ENCODE assay signal across 8 mouse cellular contexts in genomic region chr11:50850177-50850735, GRCm38 (mm10). TPM values are rescaled to one million over a fixed set of nuclear protein-coding genes. Genes with fewer than 3 reads are reported as not detected.
DNase-seq lines count a peak whose midpoint lies in the region; ATAC-seq and TF ChIP-seq lines count a peak whose summit lies in the region.

TSS of gene Grm6 (plus strand) at chr11:50850685.

- no peaks in the 10 kb centered on the region for H3K36me3 ChIP-seq in forebrain, embryonic 14.5 days (ENCODE audit: control insufficient read depth, insufficient read depth, low read length)
- H3K36me3 ChIP-seq in liver, embryonic 16.5 days (ENCODE audit: control insufficient read depth, insufficient read depth): no peaks in the 10 kb centered on the region

- H3K27me3 ChIP-seq in forebrain, embryonic 14.5 days (replicated peaks; ENCODE audit: control insufficient read depth, insufficient read depth, low read length): peaks cover 57% of the 10 kb centered on the region
- peaks cover 44% of the 10 kb centered on the region for H3K27me3 ChIP-seq in liver, embryonic 16.5 days (ENCODE audit: control insufficient read depth, insufficient read depth, low read depth, low read length)

- no peak within 1 kb of the TSS for H3K27ac ChIP-seq in forebrain, embryonic 14.5 days (ENCODE audit: low read depth, low read length)
- H3K27ac ChIP-seq in liver, embryonic 16.5 days (ENCODE audit: low read length): no peak within 1 kb of the TSS

- peak; percentile 7 for DNase-seq in lung, postnatal 36 days
- no peak for DNase-seq in lung, adult 2 months
- no peak for DNase-seq in forebrain, embryonic 14.5 days (ENCODE audit: low spot score)
- DNase-seq in thymus, postnatal 10 days (ENCODE audit: low spot score in 2 of 2): peak; percentile 52 to 54
- DNase-seq in frontal cortex, postnatal 10 days (ENCODE audit: low spot score in 2 of 2): no peak
- DNase-seq in embryo, embryonic 10.5 days (ENCODE audit: low spot score): no peak
- DNase-seq in testis, postnatal 14 days (ENCODE audit: low spot score): no peak

- no peaks in the 10 kb centered on the region; the same call in 1 of the 2 replicates for H3K4me1 ChIP-seq in lung, adult 2 months (ENCODE audit: control insufficient read depth, insufficient read depth, low read length)
- peaks cover 8% of the 10 kb centered on the region; the same call in 1 of the 2 replicates for H3K4me1 ChIP-seq in forebrain, embryonic 14.5 days (ENCODE audit: control insufficient read depth, insufficient read depth, low read length)
- no peaks in the 10 kb centered on the region for H3K4me1 ChIP-seq in liver, embryonic 16.5 days (ENCODE audit: control insufficient read depth, low read depth, low read length)

- WGBS in lung, adult 2 months: under 1% methylated on average over 11 of the region's 11 CpGs
- WGBS in forebrain, embryonic 14.5 days: 3% methylated on average over 11 of the region's 11 CpGs
- under 1% methylated on average over 11 of the region's 11 CpGs for WGBS in liver, embryonic 16.5 days (ENCODE audit: insufficient replicate concordance)

- TF ChIP-seq CTCF in lung, adult 2 months (IDR thresholded peaks at IDR 0.05; ENCODE audit: insufficient read depth, low read length): no peak

- peak within 1 kb of the TSS; percentile 76 for H3K4me2 ChIP-seq in forebrain, embryonic 14.5 days (ENCODE audit: low read length)
- peak within 1 kb of the TSS; percentile 26 for H3K4me2 ChIP-seq in liver, embryonic 16.5 days (ENCODE audit: low read depth, low read length)

- no peaks in the 10 kb centered on the region for H3K9me3 ChIP-seq in forebrain, embryonic 14.5 days (replicated peaks; ENCODE audit: control insufficient read depth, low read length)
- H3K9me3 ChIP-seq in liver, embryonic 16.5 days (replicated peaks; ENCODE audit: control insufficient read depth, low read length): no peaks in the 10 kb centered on the region

- no peak for ATAC-seq in forebrain, embryonic 14.5 days
- ATAC-seq in liver, embryonic 16.5 days (ENCODE audit: low read depth): no peak

- TF ChIP-seq POLR2A in lung, adult 2 months (IDR thresholded peaks at IDR 0.05; ENCODE audit: borderline replicate concordance, extremely low read depth, low read depth, low read length): no peak

- no peak within 1 kb of the TSS for H3K4me3 ChIP-seq in lung, adult 2 months (replicated peaks; ENCODE audit: extremely low read depth, low read depth, low read length)
- peak within 1 kb of the TSS; percentile 41 for H3K4me3 ChIP-seq in forebrain, embryonic 14.5 days (ENCODE audit: low read depth, low read length)
- H3K4me3 ChIP-seq in liver, embryonic 16.5 days (ENCODE audit: low read depth, low read length): peak within 1 kb of the TSS; percentile 18; the same call in 1 of the 2 replicates

- H3K9ac ChIP-seq in forebrain, embryonic 14.5 days (ENCODE audit: low read length): peak within 1 kb of the TSS; percentile 50
- no peak within 1 kb of the TSS for H3K9ac ChIP-seq in liver, embryonic 16.5 days (ENCODE audit: low read depth, low read length)

RNA-seq across cellular contexts. Expression of gene Grm6, which starts in this region (rescaled TPM):
- 0.09 and 0.17 TPM in 2 replicates for polyA plus RNA-seq in lung, adult 2 months (2012; rRNA removed)
- polyA plus RNA-seq in forebrain, embryonic 14.5 days (2014; fragmentation: Nextera tagmentation; extraction: Ambion mirVana): not detected in 2 replicates
- 0.02 TPM in 1 of 2 replicates, not detected in the other for polyA plus RNA-seq in liver, embryonic 16.5 days (2015; fragmentation: Nextera tagmentation; extraction: Ambion mirVana)

Comparison
In these comparisons a context has a peak if more than half of its experiments do, and no peak if none do; other contexts are left out.
1. DNase-seq: peak in lung, postnatal 36 days (single experiment) and thymus, postnatal 10 days (2 of 2); none in lung, adult 2 months (single experiment), forebrain, embryonic 14.5 days (single experiment), frontal cortex, postnatal 10 days (0 of 2), embryo, embryonic 10.5 days (single experiment) and testis, postnatal 14 days (single experiment).